Mouse (Mus musculus): ENCODE measurements around the gene Tifab.

DNA sequence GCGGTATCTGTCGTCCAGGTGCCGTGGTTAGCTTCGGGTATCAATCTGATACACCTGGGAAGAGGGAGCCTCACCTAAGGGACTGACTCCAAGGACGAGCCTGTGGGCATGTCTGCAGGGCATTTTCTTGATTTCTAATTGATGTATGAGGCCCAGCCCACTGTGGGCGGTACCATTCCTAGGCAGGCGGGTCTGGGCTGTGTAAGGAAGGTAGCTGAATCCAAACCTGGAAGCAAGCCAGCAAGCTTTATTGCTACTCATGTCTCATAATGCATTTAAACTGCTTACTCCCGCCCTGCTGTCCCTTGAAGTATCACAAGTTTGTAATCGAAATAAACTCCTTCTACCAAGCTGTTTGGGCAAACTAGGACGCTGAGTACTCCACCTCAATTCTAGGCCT is 53.1 kb downstream of the Tifab start:
- TF ChIP-seq USF1 (IDR thresholded peaks at IDR 0.05; ENCODE audit: low read depth, low read length) (no peak), POLR2A (IDR thresholded peaks at IDR 0.05; ENCODE audit: low read depth, low read length) (no peak), USF2 (conservative IDR thresholded peaks at IDR 0.05; ENCODE audit: low read depth, low read length) (no peak), MYC (IDR thresholded peaks at IDR 0.05; ENCODE audit: low read depth, low read length) (no peak), CTCF (conservative IDR thresholded peaks at IDR 0.05 in 1 of 2, IDR thresholded peaks at IDR 0.05 in 1 of 2; ENCODE audit: low read depth in 2 of 2, low read length in 2 of 2) (no peak), POLR2AphosphoS2 (IDR thresholded peaks at IDR 0.05; ENCODE audit: low read depth, low read length) (no peak)

Data from CH12.LX (cell line).